Mouse (Mus musculus) liver, adult (tissue): ENCODE data around the gene Sema4a.
A peak's percentile ranks its signal among the peaks of the same experiment; 100 is the strongest.

ENCODE experiments used
- GATA4 ChIP-seq: IDR thresholded peaks from 2 replicates; pipeline ENCODE4 v1.6.1; 2014; ENCODE audit warnings: mild to moderate bottlenecking, low read length; ENCODE audit not compliant: insufficient replicate concordance

Sema4a gene

GRCm38 (mm10) chr3:88436395-88437201, 24.4 kb downstream of the Sema4a start:
- no peak for TF ChIP-seq GATA4

- no peak for TF ChIP-seq GATA4
Observed at GRCm38 (mm10) chr3:88435515-88435914, 25.5 kb downstream of the Sema4a start.

- TF ChIP-seq GATA4: no peak
Observed at GRCm38 (mm10) chr3:88427342-88427905, 33.6 kb downstream of the Sema4a start.

- TF ChIP-seq GATA4: no peak
Observed at GRCm38 (mm10) chr3:88425708-88426420, 35.1 kb downstream of the Sema4a start.

GRCm38 (mm10) chr3:88425330-88425689, 35.7 kb downstream of the Sema4a start:
- no peak for TF ChIP-seq GATA4

- peak; percentile 10; the same call in 1 of the 2 replicates for TF ChIP-seq GATA4
Observed at GRCm38 (mm10) chr3:88424605-88425329, 36.2 kb downstream of the Sema4a start, which contains the start of gene Slc25a44. TSS of gene Slc25a44 (minus strand) at chr3:88425139.

GRCm38 (mm10) chr3:88422020-88422720, 38.8 kb downstream of the Sema4a start:
- peak; percentile 70; the same call in 1 of the 2 replicates for TF ChIP-seq GATA4

- TF ChIP-seq GATA4: no peak
Observed at GRCm38 (mm10) chr3:88420771-88421170, 40.2 kb downstream of the Sema4a start.

- TF ChIP-seq GATA4: no peak
Observed at GRCm38 (mm10) chr3:88418016-88418415, 43.0 kb downstream of the Sema4a start.

- peak; percentile 82; the same call in 1 of the 2 replicates for TF ChIP-seq GATA4
Observed at GRCm38 (mm10) chr3:88415668-88416067, 45.3 kb downstream of the Sema4a start.

GRCm38 (mm10) chr3:88412636-88413035, 48.3 kb downstream of the Sema4a start:
- no peak for TF ChIP-seq GATA4

- peak; percentile 96; the same call in 1 of the 2 replicates for TF ChIP-seq GATA4
Observed at GRCm38 (mm10) chr3:88411681-88412080, 49.3 kb downstream of the Sema4a start.

GRCm38 (mm10) chr3:88410645-88411031, 50.3 kb downstream of the Sema4a start:
- TF ChIP-seq GATA4: no peak
